Mouse (Mus musculus) embryonic facial prominence, embryonic 10.5 days (tissue): Measurements from ENCODE around the gene Tab1. TPM values are rescaled to one million over a fixed set of nuclear protein-coding genes. Genes with fewer than 3 reads are reported as not detected.
A peak's percentile ranks its signal among the peaks of the same experiment; 100 is the strongest.

Source experiments
- DNase-seq: peaks from one replicate; pipeline ENCODE4 v3.0.0-alpha.2; 2017; ENCODE audit warnings: low spot score
- H3K27ac ChIP-seq: fragments of 300-500 bp; sonication (generic); replicated peaks from 2 replicates; pipeline ENCODE4 v1.5.1; 2016; ENCODE audit warnings: mild to moderate bottlenecking
- H3K27me3 ChIP-seq: fragments of 300-500 bp; sonication (generic); replicated peaks from 2 replicates; pipeline ENCODE4 v1.6.1; 2016; ENCODE audit warnings: low read depth, mild to moderate bottlenecking; ENCODE audit not compliant: poor library complexity, severe bottlenecking
- H3K36me3 ChIP-seq: fragments of 300-500 bp; sonication (generic); replicated peaks from 2 replicates; pipeline ENCODE4 v1.6.1; 2016; ENCODE audit warnings: mild to moderate bottlenecking, moderate library complexity
- H3K4me1 ChIP-seq: fragments of 300-500 bp; sonication (generic); 2 replicates; pipeline ENCODE4 v1.6.1; 2016
- H3K4me3 ChIP-seq: fragments of 300-500 bp; sonication (generic); 2 replicates; pipeline ENCODE4 v1.5.1; 2016; ENCODE audit warnings: mild to moderate bottlenecking, moderate library complexity
- H3K9me3 ChIP-seq: fragments of 300-500 bp; sonication (generic); 2 replicates; pipeline ENCODE4 v1.6.1; 2016; ENCODE audit warnings: mild to moderate bottlenecking
- WGBS: fragments of 180-500 bp; shearing (Covaris S2); methylation state at CpG from one replicate; pipeline ENCODE4 v1.1.7; 2016; 5-methylcytosine and 5-hydroxymethylcytosine counted together
- polyA plus RNA-seq: library from polyadenylated mRNA; unstranded; fragments of >200 nt; fragmentation: Nextera tagmentation; extraction: Ambion mirVana; gene quantifications from 2 replicates; pipeline ENCODE4 v1.2.1, GENCODE M21; 2016

Tab1 gene
- polyA plus RNA-seq, 1 experiment from 2014 or later = 45.3 TPM

- peak overlapping the region; percentile 87 for H3K27ac ChIP-seq
- H3K4me1 ChIP-seq = peaks cover 50% of the 10 kb centered on the region
- WGBS = 86% methylated on average over 13 of the region's 13 CpGs
- DNase-seq = no peak
- peaks cover 82% of the 10 kb centered on the region for H3K36me3 ChIP-seq
- H3K27me3 ChIP-seq = no peaks in the 10 kb centered on the region
- H3K4me3 ChIP-seq = no peak overlapping the region
- H3K9me3 ChIP-seq = no peaks in the 10 kb centered on the region
Measured at GRCm38 (mm10) chr15:80160223-80160622, 27.3 kb downstream of the Tab1 start.

- H3K9me3 ChIP-seq = no peaks in the 10 kb centered on the region
- peak overlapping the region; percentile 87 for H3K27ac ChIP-seq
- peaks cover 52% of the 10 kb centered on the region for H3K4me1 ChIP-seq
- peaks cover 77% of the 10 kb centered on the region for H3K36me3 ChIP-seq
- WGBS = 88% methylated on average over 4 of the region's 4 CpGs
- H3K27me3 ChIP-seq = no peaks in the 10 kb centered on the region
- DNase-seq = no peak
- no peak overlapping the region for H3K4me3 ChIP-seq
Measured at GRCm38 (mm10) chr15:80160726-80161125, 27.8 kb downstream of the Tab1 start.

GRCm38 (mm10) chr15:80161199-80161598 lies 28.3 kb downstream of the Tab1 start:
- H3K9me3 ChIP-seq = no peaks in the 10 kb centered on the region
- no peak for DNase-seq
- peaks cover 73% of the 10 kb centered on the region for H3K36me3 ChIP-seq
- no peak overlapping the region for H3K4me3 ChIP-seq
- no peaks in the 10 kb centered on the region for H3K27me3 ChIP-seq
- 87% methylated on average over 3 of the region's 3 CpGs for WGBS
- H3K27ac ChIP-seq = peak overlapping the region; percentile 87
- peaks cover 51% of the 10 kb centered on the region for H3K4me1 ChIP-seq

GRCm38 (mm10) chr15:80162401-80162964 lies 29.6 kb downstream of the Tab1 start:
- Histone ChIP-seq H3K4me1 (peaks cover 47% of the 10 kb centered on the region), H3K36me3 (peaks cover 60% of the 10 kb centered on the region), H3K27me3 (no peaks in the 10 kb centered on the region), H3K9me3 (no peaks in the 10 kb centered on the region), H3K27ac (no peak overlapping the region), H3K4me3 (no peak overlapping the region)
- DNase-seq = no peak
- 83% methylated on average over 4 of the region's 4 CpGs for WGBS

GRCm38 (mm10) chr15:80163274-80163673 lies 30.3 kb downstream of the Tab1 start:
- Histone ChIP-seq H3K4me3 (no peak overlapping the region), H3K27ac (no peak overlapping the region), H3K4me1 (peaks cover 39% of the 10 kb centered on the region), H3K27me3 (no peaks in the 10 kb centered on the region), H3K36me3 (peaks cover 52% of the 10 kb centered on the region), H3K9me3 (no peaks in the 10 kb centered on the region)
- DNase-seq = no peak
- WGBS = 89% methylated on average over 11 of the region's 11 CpGs

- WGBS = 88% methylated on average over 4 of the region's 4 CpGs
Measured at GRCm38 (mm10) chr15:80163716-80164115, 30.8 kb downstream of the Tab1 start.

GRCm38 (mm10) chr15:80165396-80165795 lies 32.5 kb downstream of the Tab1 start:
- Histone ChIP-seq H3K27ac (no peak overlapping the region), H3K9me3 (no peaks in the 10 kb centered on the region), H3K4me3 (no peak overlapping the region), H3K36me3 (peaks cover 31% of the 10 kb centered on the region), H3K4me1 (peaks cover 29% of the 10 kb centered on the region), H3K27me3 (peaks cover 5% of the 10 kb centered on the region)
- DNase-seq = no peak
- WGBS = 62% methylated on average over 5 of the region's 5 CpGs

More at GRCm38 (mm10) chr15:80163716-80164115, 30.8 kb downstream of the Tab1 start:
- DNase-seq = no peak
- no peak overlapping the region for H3K4me3 ChIP-seq
- H3K4me1 ChIP-seq = peaks cover 35% of the 10 kb centered on the region
- H3K27ac ChIP-seq = no peak overlapping the region
- H3K36me3 ChIP-seq = peaks cover 48% of the 10 kb centered on the region
- no peaks in the 10 kb centered on the region for H3K27me3 ChIP-seq
- H3K9me3 ChIP-seq = no peaks in the 10 kb centered on the region

- no peak for DNase-seq
- H3K4me3 ChIP-seq = no peak overlapping the region
- WGBS = 91% methylated on average over 1 of the region's 1 CpGs
- no peaks in the 10 kb centered on the region for H3K9me3 ChIP-seq
- peaks cover 13% of the 10 kb centered on the region for H3K27me3 ChIP-seq
- no peak overlapping the region for H3K27ac ChIP-seq
- H3K4me1 ChIP-seq = peaks cover 44% of the 10 kb centered on the region
- no peaks in the 10 kb centered on the region for H3K36me3 ChIP-seq
Measured at GRCm38 (mm10) chr15:80169484-80169883, 36.6 kb downstream of the Tab1 start.

GRCm38 (mm10) chr15:80170357-80170756 lies 37.4 kb downstream of the Tab1 start:
- peak overlapping the region; percentile 52 for H3K27ac ChIP-seq
- 56% methylated on average over 4 of the region's 4 CpGs for WGBS
- peaks cover 51% of the 10 kb centered on the region for H3K4me1 ChIP-seq
- no peaks in the 10 kb centered on the region for H3K9me3 ChIP-seq
- H3K27me3 ChIP-seq = peaks cover 17% of the 10 kb centered on the region
- H3K36me3 ChIP-seq = no peaks in the 10 kb centered on the region
- no peak overlapping the region for H3K4me3 ChIP-seq
- no peak for DNase-seq

GRCm38 (mm10) chr15:80171286-80171685 lies 38.4 kb downstream of the Tab1 start:
- H3K4me1 ChIP-seq = peaks cover 59% of the 10 kb centered on the region
- peaks cover 18% of the 10 kb centered on the region for H3K27me3 ChIP-seq
- H3K36me3 ChIP-seq = no peaks in the 10 kb centered on the region
- peak overlapping the region; percentile 30 for H3K27ac ChIP-seq
- DNase-seq = peak; percentile 69
- WGBS = 4% methylated on average over 8 of the region's 8 CpGs
- peak overlapping the region; percentile 39 for H3K4me3 ChIP-seq
- no peaks in the 10 kb centered on the region for H3K9me3 ChIP-seq

- 20% methylated on average over 6 of the region's 6 CpGs for WGBS
- Histone ChIP-seq H3K27ac (peak overlapping the region; percentile 30), H3K4me3 (peak overlapping the region; percentile 39)
Measured at GRCm38 (mm10) chr15:80171791-80172190, 38.9 kb downstream of the Tab1 start.

GRCm38 (mm10) chr15:80173001-80173771 lies 40.3 kb downstream of the Tab1 start, which contains the start of gene Mgat3:
TSS of gene Mgat3 (plus strand) at chr15:80173721.
- Histone ChIP-seq H3K27me3 (peaks cover 18% of the 10 kb centered on the region), H3K4me3 (peak within 1 kb of the TSS; percentile 77), H3K36me3 (no peaks in the 10 kb centered on the region), H3K9me3 (no peaks in the 10 kb centered on the region), H3K27ac (peak within 1 kb of the TSS; percentile 94), H3K4me1 (peaks cover 68% of the 10 kb centered on the region)
- WGBS = 3% methylated on average over 85 of the region's 85 CpGs
- DNase-seq = peak; percentile 76

More at GRCm38 (mm10) chr15:80171791-80172190, 38.9 kb downstream of the Tab1 start:
- Histone ChIP-seq H3K9me3 (no peaks in the 10 kb centered on the region), H3K36me3 (no peaks in the 10 kb centered on the region), H3K4me1 (peaks cover 61% of the 10 kb centered on the region), H3K27me3 (peaks cover 18% of the 10 kb centered on the region)
- DNase-seq = peak; percentile 19
